Mouse (Mus musculus) right cerebral cortex, postnatal 10 days (tissue): Measurements from ENCODE around the gene Mepce.

Experiments used
- DNase-seq, 2 experiments: peaks; one replicate each; pipeline ENCODE4 v3.0.0; 2021; ENCODE audit warnings: low spot score in 2 of 2

Gene Mepce

DNA sequence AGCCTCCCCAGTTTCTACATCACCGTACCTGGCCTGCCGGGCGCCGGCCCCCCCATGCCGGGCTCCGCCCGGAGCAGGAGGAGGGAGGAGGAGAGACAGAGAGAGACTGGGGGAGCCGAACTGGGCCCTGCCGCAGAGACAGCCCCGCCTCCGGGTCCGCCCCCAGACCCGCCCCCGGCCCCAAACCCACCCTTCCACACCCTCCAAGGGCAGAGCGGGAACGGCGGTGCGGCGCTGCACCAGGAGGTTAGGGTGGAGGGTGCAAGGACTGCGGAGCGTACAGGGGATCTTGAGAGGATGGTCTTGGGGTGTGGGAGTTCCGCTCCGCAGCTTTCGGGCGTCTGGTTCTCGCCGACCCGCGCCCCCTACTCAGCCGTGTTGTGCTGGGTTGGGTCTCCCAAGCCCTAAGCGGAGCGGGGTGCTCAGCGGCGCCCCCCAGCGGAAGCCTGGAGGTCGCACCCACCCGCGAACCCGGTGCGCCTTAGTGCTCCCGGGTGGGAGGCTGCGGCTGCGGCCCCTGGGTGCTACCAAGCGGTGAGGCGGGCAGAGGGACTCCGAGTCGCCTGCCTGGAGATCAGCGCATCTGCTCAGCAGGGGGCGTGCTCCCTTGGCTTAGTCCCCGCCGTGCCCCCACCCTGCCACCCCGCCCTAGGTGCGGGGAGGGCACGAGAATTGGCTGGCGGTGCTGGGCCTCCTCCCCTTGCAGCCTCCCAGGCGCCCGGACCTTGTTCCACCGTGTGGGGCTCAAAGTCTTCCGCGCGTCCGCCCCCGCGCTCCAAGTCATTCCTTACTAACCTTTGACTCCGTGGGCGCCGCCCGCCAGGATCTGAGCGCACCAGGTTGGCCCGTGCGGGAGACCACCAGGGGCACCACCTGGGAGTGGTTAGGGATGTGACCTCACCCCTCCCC, 46.2 kb downstream of the Mepce start, which contains the start of gene Nyap1:
Gene Nyap1, minus strand, starts transcription at position 585 of the 909 bp plus-strand sequence.
- DNase-seq, result peak; percentile 84 to 85

DNA sequence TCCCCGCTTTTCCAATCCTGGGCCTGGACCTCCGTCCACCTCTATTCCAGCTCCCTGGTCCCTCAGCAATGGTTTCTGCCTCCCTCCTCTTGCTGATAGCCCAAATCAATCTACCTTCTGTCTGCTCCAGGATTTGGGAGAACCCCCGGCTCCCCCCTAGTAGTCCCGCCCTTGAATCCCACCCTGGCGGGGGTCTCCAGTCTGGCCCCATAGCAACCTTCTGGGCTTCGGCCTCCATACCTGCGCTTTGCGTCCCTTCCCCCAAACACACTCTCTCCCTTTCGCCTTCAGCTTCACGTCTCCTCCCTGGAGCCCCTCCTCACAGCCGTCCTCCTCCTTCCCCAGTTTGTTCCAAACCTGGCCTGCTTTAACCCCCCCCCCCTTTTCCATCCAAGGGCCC, 46.9 kb downstream of the Mepce start:
- no peak for DNase-seq

DNA sequence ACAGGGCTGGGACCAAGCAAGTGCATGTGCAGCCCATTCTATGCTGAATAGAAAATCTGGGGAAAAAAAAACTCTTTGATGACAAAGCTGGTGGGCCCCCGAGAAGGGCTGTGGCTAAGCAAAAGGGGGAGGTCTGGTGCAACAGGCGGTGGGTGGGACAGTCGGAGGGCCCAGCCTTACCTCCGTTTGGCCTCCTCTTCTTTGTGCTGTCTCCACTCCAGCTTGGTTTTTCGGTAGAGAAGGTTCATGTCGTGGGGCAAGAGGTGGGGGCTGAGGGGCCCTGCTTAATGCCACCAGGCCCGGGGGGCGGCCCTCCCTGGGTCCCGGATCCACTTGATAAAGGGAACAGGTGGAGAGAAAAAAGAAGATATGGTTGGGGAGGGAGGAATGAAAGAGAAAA, 48.0 kb downstream of the Mepce start:
- DNase-seq, result no peak

DNA sequence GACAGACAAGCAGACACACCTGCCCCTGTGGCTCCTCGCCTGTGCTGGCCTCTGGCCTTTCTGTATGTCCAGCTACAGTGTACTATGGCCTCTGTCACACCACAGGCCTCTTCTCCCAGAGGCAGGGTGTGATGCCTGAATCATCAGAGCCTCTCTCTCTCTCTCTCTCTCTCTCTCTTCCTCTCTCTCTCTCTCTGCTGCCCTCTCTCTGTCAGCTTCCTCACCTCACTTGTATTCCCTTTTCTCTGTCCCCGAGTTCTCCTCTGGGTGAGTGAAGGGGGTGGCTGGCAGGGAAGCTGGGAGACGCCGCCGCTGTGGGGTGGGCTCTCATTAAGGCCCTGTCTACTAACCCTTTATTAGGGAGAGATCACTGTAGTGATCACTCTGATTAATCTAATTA, 48.9 kb downstream of the Mepce start:
- DNase-seq, result no peak

DNA sequence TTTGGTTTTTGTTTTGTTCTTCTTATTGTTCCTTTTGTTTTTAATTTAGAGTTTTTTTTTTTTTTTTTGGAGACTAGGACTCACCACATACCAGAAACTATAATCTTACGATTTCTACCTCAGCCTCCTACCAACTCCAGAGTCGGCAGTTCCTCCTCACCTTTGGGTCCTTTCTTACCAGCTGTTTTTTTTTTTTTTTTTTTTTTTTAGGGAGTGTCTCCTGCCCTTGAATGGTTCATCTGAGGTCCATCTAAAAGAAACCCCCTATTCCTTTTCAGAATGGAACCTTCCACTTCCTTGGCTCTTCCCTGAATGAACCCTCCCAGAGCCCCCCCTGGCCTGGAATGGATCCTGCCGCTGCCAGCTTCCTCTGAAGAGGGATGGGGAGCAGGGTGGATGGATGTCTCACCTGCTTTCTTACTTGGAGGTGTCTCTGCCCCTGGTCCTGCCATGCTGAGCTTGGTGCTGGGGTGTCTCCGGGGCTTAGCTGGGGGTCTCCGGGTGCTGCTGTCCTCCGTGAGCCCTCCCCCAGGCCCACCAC, 50.0 kb downstream of the Mepce start:
- peak in 1 of 2 experiments; percentile 73 for DNase-seq

DNA sequence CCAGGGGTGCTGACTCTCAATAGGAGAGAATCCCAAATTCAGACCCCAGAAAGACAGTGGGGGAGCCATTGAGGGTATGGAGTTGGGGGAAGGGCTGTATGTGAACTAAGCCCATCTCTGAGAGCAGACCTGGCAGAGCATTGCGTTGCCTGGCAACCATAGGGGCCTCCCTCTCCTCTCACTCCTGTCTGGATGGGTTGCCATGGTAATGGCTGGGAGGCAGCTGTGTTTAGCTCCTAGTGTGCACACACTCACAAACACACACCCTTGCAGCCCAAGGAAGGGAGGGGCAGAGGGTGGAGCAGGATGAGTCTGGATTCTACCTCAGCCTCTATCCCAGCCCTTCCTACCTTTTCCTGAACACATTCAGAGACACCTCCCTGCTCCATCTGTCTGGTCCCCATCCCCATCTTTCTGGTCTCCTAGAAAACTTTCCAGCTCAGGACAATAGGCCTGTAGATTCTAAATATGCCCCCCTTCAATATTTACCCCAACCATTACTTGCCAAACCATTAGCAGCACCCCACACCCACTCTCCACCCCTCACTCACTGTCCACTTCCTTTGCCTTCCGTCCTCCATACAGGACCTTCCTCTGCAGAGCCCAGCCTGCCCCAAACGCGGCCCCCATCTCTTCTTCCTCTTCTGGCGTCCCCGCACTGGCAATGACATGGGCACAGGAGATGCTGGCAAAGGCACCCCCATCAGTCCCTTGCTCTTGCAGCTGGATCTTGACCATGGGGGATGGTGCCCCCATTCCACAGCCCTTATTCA, 53.0 kb downstream of the Mepce start:
- peak; percentile 95 to 99 for DNase-seq

DNA sequence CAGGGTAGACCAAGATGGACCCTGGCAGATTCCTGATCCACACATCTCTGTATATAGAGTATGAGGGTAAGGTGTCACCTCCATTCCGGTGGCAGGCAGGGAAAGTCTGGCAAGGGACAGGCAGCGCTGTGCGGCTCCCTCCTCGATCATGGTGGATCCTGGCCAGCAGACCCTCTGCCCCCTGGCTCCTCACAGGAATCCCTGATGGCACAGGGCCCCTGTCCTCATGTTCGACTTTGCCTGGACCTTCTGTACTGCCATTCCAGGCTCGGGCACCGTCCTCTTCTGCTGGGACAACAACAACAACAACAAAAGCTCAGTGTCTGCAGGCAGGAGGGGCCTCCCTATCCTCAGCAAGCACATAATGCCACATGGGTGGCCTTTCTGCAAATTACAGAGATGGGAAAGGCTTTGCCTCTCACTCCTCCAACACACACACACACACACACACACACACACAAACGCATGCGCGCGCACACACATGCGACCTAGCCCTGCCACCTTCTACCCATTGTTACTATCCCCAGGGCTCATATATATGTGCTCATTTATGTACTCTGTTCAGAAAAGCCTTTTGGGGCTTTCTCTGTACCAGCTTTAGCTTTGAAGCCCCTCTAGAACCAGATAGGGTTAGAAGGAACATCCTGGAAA, 53.7 kb downstream of the Mepce start:
- no peak for DNase-seq
